Mouse (Mus musculus) left cerebral cortex, adult 8-10 months (tissue): Measurements from ENCODE around the gene Apod. TPM values are rescaled to one million over a fixed set of nuclear protein-coding genes. Genes with fewer than 3 reads are reported as not detected.
"Not testable (repeated sequence)": the region's sequence is repeated elsewhere in the genome, so short reads cannot be mapped to it uniquely, and the experiment has no call there.

Experiments
- DNase-seq, 2 experiments: peaks; one replicate each; pipeline ENCODE4 v3.0.0; 2022; ENCODE audit warnings: low spot score in 2 of 2
- total RNA-seq, 4 experiments: library from RNA; stranded (reverse); gene quantifications; 2 replicates each; pipeline ENCODE4 v1.2.4; 2022

The Apod gene
- total RNA-seq = 100 to 1,000 TPM; 234 to 245 (median 236) TPM

- DNase-seq = peak in 1 of 2 experiments; percentile 36
These were observed at the start of gene Apod for GRCm38 (mm10) chr16:31314497-31315233. Gene Apod, minus strand, starts transcription at chr16:31314808.

- no peak for DNase-seq
These were observed 49.3 kb upstream of the Apod start for GRCm38 (mm10) chr16:31363685-31364436.

- no peak for DNase-seq
These were observed 44.9 kb upstream of the Apod start for GRCm38 (mm10) chr16:31359542-31359941.

GRCm38 (mm10) chr16:31358991-31359390 is 44.4 kb upstream of the Apod start:
- DNase-seq = no peak

GRCm38 (mm10) chr16:31358576-31358975 is 44.0 kb upstream of the Apod start:
- no peak for DNase-seq

GRCm38 (mm10) chr16:31355882-31356281 is 41.3 kb upstream of the Apod start:
- no peak for DNase-seq

- DNase-seq = peak; percentile 40 to 68
These were observed 40.0 kb upstream of the Apod start for GRCm38 (mm10) chr16:31354341-31355329.

- DNase-seq = no peak
These were observed 38.4 kb upstream of the Apod start for GRCm38 (mm10) chr16:31352996-31353395.

- DNase-seq = peak; percentile 58 to 59
These were observed 33.0 kb upstream of the Apod start for GRCm38 (mm10) chr16:31347581-31347980.

- no peak for DNase-seq
These were observed 28.4 kb upstream of the Apod start for GRCm38 (mm10) chr16:31342966-31343365.

GRCm38 (mm10) chr16:31342556-31342955 is 27.9 kb upstream of the Apod start:
- DNase-seq = no peak

- no peak for DNase-seq
These were observed 24.7 kb upstream of the Apod start for GRCm38 (mm10) chr16:31339332-31339731.

GRCm38 (mm10) chr16:31337956-31338355 is 23.3 kb upstream of the Apod start:
- no peak for DNase-seq

- no peak for DNase-seq
These were observed 20.2 kb upstream of the Apod start for GRCm38 (mm10) chr16:31334796-31335195.

- DNase-seq = no peak
These were observed 18.0 kb upstream of the Apod start for GRCm38 (mm10) chr16:31332586-31332985.

- not testable (repeated sequence) for DNase-seq
These were observed 16.4 kb upstream of the Apod start for GRCm38 (mm10) chr16:31330970-31331369.

GRCm38 (mm10) chr16:31329668-31330067 is 15.1 kb upstream of the Apod start:
- no peak for DNase-seq

- DNase-seq = no peak
These were observed 13.3 kb upstream of the Apod start for GRCm38 (mm10) chr16:31327891-31328290.

- no peak for DNase-seq
These were observed 12.8 kb upstream of the Apod start for GRCm38 (mm10) chr16:31327430-31327829.

GRCm38 (mm10) chr16:31326679-31327078 is 12.1 kb upstream of the Apod start:
- no peak for DNase-seq

GRCm38 (mm10) chr16:31325966-31326365 is 11.4 kb upstream of the Apod start:
- DNase-seq = no peak
